Mouse (Mus musculus) cortical plate, adult 2 months (tissue): ENCODE results near the gene Tmod2.

Experiments used
- CTCF ChIP-seq: fragments of 200-500 bp; IDR thresholded peaks from 2 replicates; pipeline ENCODE4 v1.5.1; 2011; ENCODE audit warnings: mild to moderate bottlenecking, control low read depth, low read length; ENCODE audit not compliant: insufficient read depth; ENCODE audit errors: extremely low read depth
- POLR2A ChIP-seq: fragments of 200-500 bp; IDR thresholded peaks from 2 replicates; pipeline ENCODE4 v1.6.1; 2011; ENCODE audit warnings: mild to moderate bottlenecking, low read length, control low read depth; ENCODE audit not compliant: insufficient read depth; ENCODE audit errors: extremely low read depth

- TF ChIP-seq CTCF: no peak
- no peak for TF ChIP-seq POLR2A
Observed at GRCm38 (mm10) chr9:75560353-75560752, 50.8 kb downstream of the Tmod2 start.
